10 mouse cellular contexts compared by ENCODE assay signal in genomic region chr13:107944831-107945230, GRCm38 (mm10).
DNase-seq lines count a peak whose midpoint lies in the region; ATAC-seq and TF ChIP-seq lines count a peak whose summit lies in the region.
"Had no signal": no experiment of that assay in that cellular context is flagged by ENCODE, and none has a peak within 500 bp of the region (broad histone marks: within the 10 kb centered on the region; RNA-seq: fewer than 3 reads in every experiment).

No protein-coding gene starts in this region.

- WGBS in heart, embryonic 10.5 days: 72% methylated on average over 10 of the region's 10 CpGs
- 84% methylated on average over 10 of the region's 10 CpGs for WGBS in midbrain, embryonic 10.5 days
- WGBS in midbrain, embryonic 14.5 days: 87% methylated on average over 10 of the region's 10 CpGs
- 56% methylated on average over 10 of the region's 10 CpGs for WGBS in liver, postnatal 0 days (ENCODE audit: insufficient replicate concordance)
- WGBS in forebrain, embryonic 16.5 days: 85% methylated on average over 10 of the region's 10 CpGs

- H3K36me3 ChIP-seq in heart, embryonic 10.5 days: no peaks in the 10 kb centered on the region
- no peaks in the 10 kb centered on the region for H3K36me3 ChIP-seq in midbrain, embryonic 10.5 days
- H3K36me3 ChIP-seq in midbrain, embryonic 14.5 days (ENCODE audit: control insufficient read depth, insufficient read depth, low read length): no peaks in the 10 kb centered on the region
- H3K36me3 ChIP-seq in liver, postnatal 0 days (replicated peaks; ENCODE audit: insufficient read depth, low read length): no peaks in the 10 kb centered on the region
- no peaks in the 10 kb centered on the region for H3K36me3 ChIP-seq in forebrain, embryonic 16.5 days (ENCODE audit: control insufficient read depth, insufficient read depth)
- H3K36me3 ChIP-seq: midbrain, embryonic 12.5 days had no signal

- ATAC-seq in midbrain, embryonic 14.5 days (ENCODE audit: low FRiP score, low TSS enrichment): no peak
- peak; percentile 66 for ATAC-seq in liver, postnatal 0 days
- peak; percentile 73; the same call in 1 of the 2 replicates for ATAC-seq in neutrophil, adult 5-6 weeks (ENCODE audit: extremely low read depth, insufficient number of reproducible peaks, low FRiP score, poor library complexity, severe bottlenecking)
- ATAC-seq in forebrain, embryonic 16.5 days: no peak
- ATAC-seq: forebrain, postnatal 0 days had no signal

- H3K4me1 ChIP-seq in heart, embryonic 10.5 days: peaks cover 6% of the 10 kb centered on the region
- peaks cover 19% of the 10 kb centered on the region for H3K4me1 ChIP-seq in midbrain, embryonic 10.5 days
- H3K4me1 ChIP-seq in midbrain, embryonic 14.5 days (ENCODE audit: control insufficient read depth, insufficient read depth, low read length): peaks cover 7% of the 10 kb centered on the region; the same call in 1 of the 2 replicates
- peaks cover 10% of the 10 kb centered on the region for H3K4me1 ChIP-seq in liver, postnatal 0 days (ENCODE audit: insufficient read depth)
- peaks cover 12% of the 10 kb centered on the region for H3K4me1 ChIP-seq in forebrain, embryonic 16.5 days (replicated peaks; ENCODE audit: control insufficient read depth, insufficient read depth, low read length)

- peak; percentile 24; the same call in 1 of the 2 replicates for TF ChIP-seq EP300 in liver, postnatal 0 days (IDR thresholded peaks at IDR 0.05; ENCODE audit: low read depth)

- no peak overlapping the region for H3K4me3 ChIP-seq in heart, embryonic 10.5 days
- no peak overlapping the region for H3K4me3 ChIP-seq in midbrain, embryonic 10.5 days
- no peak overlapping the region for H3K4me3 ChIP-seq in midbrain, embryonic 14.5 days (replicated peaks; ENCODE audit: low read depth, low read length)
- H3K4me3 ChIP-seq in liver, postnatal 0 days (ENCODE audit: low read depth, low read length): no peak overlapping the region
- no peak overlapping the region for H3K4me3 ChIP-seq in forebrain, embryonic 16.5 days (replicated peaks; ENCODE audit: low read length)
- H3K4me3 ChIP-seq: midbrain, embryonic 12.5 days had no signal

- H3K27ac ChIP-seq in heart, embryonic 10.5 days: no peak overlapping the region
- peak overlapping the region; percentile 40; the same call in 1 of the 2 replicates for H3K27ac ChIP-seq in midbrain, embryonic 10.5 days (replicated peaks)
- H3K27ac ChIP-seq in midbrain, embryonic 14.5 days (replicated peaks; ENCODE audit: low read depth, low read length): no peak overlapping the region
- 0 out of 2 replicates have a peak overlapping the region, but pooled peaks have one; percentile 22 for H3K27ac ChIP-seq in liver, postnatal 0 days (ENCODE audit: low read depth)
- no peak overlapping the region for H3K27ac ChIP-seq in forebrain, embryonic 16.5 days (ENCODE audit: low read length)
- H3K27ac ChIP-seq: midbrain, embryonic 12.5 days had no signal

- no peak overlapping the region for H3K9ac ChIP-seq in midbrain, embryonic 14.5 days (replicated peaks; ENCODE audit: low read length)
- H3K9ac ChIP-seq in liver, postnatal 0 days (replicated peaks): no peak overlapping the region
- no peak overlapping the region for H3K9ac ChIP-seq in forebrain, embryonic 16.5 days (replicated peaks; ENCODE audit: low read depth, low read length)
- H3K9ac ChIP-seq: forebrain, postnatal 0 days; midbrain, embryonic 12.5 days had no signal

- no peak overlapping the region for H3K4me2 ChIP-seq in midbrain, embryonic 14.5 days (ENCODE audit: low read length)
- no peak overlapping the region for H3K4me2 ChIP-seq in liver, postnatal 0 days (ENCODE audit: low read depth, low read length)
- H3K4me2 ChIP-seq in forebrain, embryonic 16.5 days (ENCODE audit: low read length): no peak overlapping the region
- H3K4me2 ChIP-seq: midbrain, embryonic 12.5 days had no signal

- 0 out of 2 replicates have a peak, but pooled peaks cover 9% of the 10 kb centered on the region for H3K27me3 ChIP-seq in heart, embryonic 10.5 days (ENCODE audit: insufficient read depth, poor library complexity, severe bottlenecking)
- no peaks in the 10 kb centered on the region for H3K27me3 ChIP-seq in midbrain, embryonic 10.5 days (ENCODE audit: low read depth, poor library complexity, severe bottlenecking)
- no peaks in the 10 kb centered on the region for H3K27me3 ChIP-seq in midbrain, embryonic 14.5 days (ENCODE audit: control insufficient read depth, insufficient read depth, low read length)
- H3K27me3 ChIP-seq in liver, postnatal 0 days (ENCODE audit: insufficient read depth, low read length): no peaks in the 10 kb centered on the region
- no peaks in the 10 kb centered on the region for H3K27me3 ChIP-seq in forebrain, embryonic 16.5 days (replicated peaks; ENCODE audit: control insufficient read depth, insufficient read depth, low read length)
- H3K27me3 ChIP-seq: midbrain, embryonic 12.5 days had no signal

- no peak for TF ChIP-seq CTCF in liver, postnatal 0 days (IDR thresholded peaks at IDR 0.05; ENCODE audit: low read depth)

- DNase-seq in heart, adult 9 months (ENCODE audit: low spot score in 2 of 2): peak; percentile 38 to 51
- DNase-seq in heart, embryonic 10.5 days (ENCODE audit: low spot score): no peak
- DNase-seq in midbrain, embryonic 10.5 days (ENCODE audit: low spot score): no peak
- DNase-seq in midbrain, embryonic 14.5 days: no peak
- no peak for DNase-seq in liver, postnatal 0 days
- no peak for DNase-seq in B cell, adult 2 months
- DNase-seq: forebrain, postnatal 0 days had no signal

- H3K9me3 ChIP-seq in heart, embryonic 10.5 days: no peaks in the 10 kb centered on the region
- no peaks in the 10 kb centered on the region for H3K9me3 ChIP-seq in midbrain, embryonic 10.5 days (replicated peaks)
- H3K9me3 ChIP-seq in midbrain, embryonic 14.5 days (ENCODE audit: control insufficient read depth, low read length): no peaks in the 10 kb centered on the region
- H3K9me3 ChIP-seq in liver, postnatal 0 days (ENCODE audit: low read length): no peaks in the 10 kb centered on the region
- no peaks in the 10 kb centered on the region for H3K9me3 ChIP-seq in forebrain, embryonic 16.5 days (ENCODE audit: control insufficient read depth, low read length)
- H3K9me3 ChIP-seq: midbrain, embryonic 12.5 days had no signal

Comparison
In these comparisons a context has a peak if more than half of its experiments do, and no peak if none do; other contexts are left out.
1. DNase-seq: peak in heart, adult 9 months (2 of 2); none in heart, embryonic 10.5 days (single experiment), midbrain, embryonic 10.5 days (single experiment), midbrain, embryonic 14.5 days (single experiment), liver, postnatal 0 days (single experiment) and B cell, adult 2 months (0 of 2).
2. H3K27ac ChIP-seq: peak in midbrain, embryonic 10.5 days (single experiment) and liver, postnatal 0 days (single experiment); none in heart, embryonic 10.5 days (single experiment), midbrain, embryonic 14.5 days (single experiment) and forebrain, embryonic 16.5 days (single experiment).
3. ATAC-seq: peak in liver, postnatal 0 days (single experiment) and neutrophil, adult 5-6 weeks (single experiment); none in midbrain, embryonic 14.5 days (single experiment) and forebrain, embryonic 16.5 days (single experiment).